Mouse (Mus musculus) lung, embryonic 14.5 days (tissue): ENCODE measurements around the gene Rasl10a. TPM values are rescaled to one million over a fixed set of nuclear protein-coding genes. Genes with fewer than 3 reads are reported as not detected.

Experiments used
- ATAC-seq: fragments of 200-750 bp; cut with Nextera tagmentation; 2 replicates; pipeline ENCODE4 v1.8.0; 2017; ENCODE audit warnings: mild to moderate bottlenecking, moderate TSS enrichment, moderate library complexity; ENCODE audit not compliant: insufficient read depth
- DNase-seq: peaks from one replicate; pipeline ENCODE4 v3.0.0-alpha.2; 2015
- H3K27ac ChIP-seq: fragments of 300-500 bp; sonication (generic); 2 replicates; pipeline ENCODE4 v1.5.1; 2014; ENCODE audit warnings: low read depth, mild to moderate bottlenecking, moderate library complexity
- H3K27me3 ChIP-seq: fragments of 300-500 bp; sonication (generic); 2 replicates; pipeline ENCODE4 v1.6.1; 2014; ENCODE audit warnings: low read length, control low read depth; ENCODE audit not compliant: insufficient read depth
- H3K36me3 ChIP-seq: fragments of 300-500 bp; sonication (generic); 2 replicates; pipeline ENCODE4 v1.6.1; 2014; ENCODE audit warnings: control low read depth; ENCODE audit not compliant: insufficient read depth
- H3K4me1 ChIP-seq: fragments of 300-500 bp; sonication (generic); 2 replicates; pipeline ENCODE4 v1.6.1; 2014; ENCODE audit warnings: antibody characterized with exemption, control low read depth; ENCODE audit not compliant: insufficient read depth
- H3K4me2 ChIP-seq: fragments of 300-500 bp; sonication (generic); 2 replicates; pipeline ENCODE4 v1.6.1; 2014; ENCODE audit warnings: mild to moderate bottlenecking
- H3K4me3 ChIP-seq: fragments of 300-500 bp; sonication (generic); 2 replicates; pipeline ENCODE4 v1.5.1; 2014; ENCODE audit warnings: low read depth, low read length
- H3K9ac ChIP-seq: fragments of 300-500 bp; sonication (generic); 2 replicates; pipeline ENCODE4 v1.6.1; 2014
- H3K9me3 ChIP-seq: fragments of 300-500 bp; sonication (generic); 2 replicates; pipeline ENCODE4 v1.6.1; 2016; ENCODE audit warnings: low read depth, low read length, control low read depth
- CTCF ChIP-seq: IDR thresholded peaks from 2 replicates; pipeline ENCODE4 v1.5.1; 2016; ENCODE audit warnings: antibody characterized with exemption, low read depth
- WGBS: fragments of 180-500 bp; shearing (Covaris S2); extraction: QIAGEN DNeasy Blood & Tissue Kit; methylation state at CpG from one replicate; pipeline ENCODE4 v1.1.7; 2014; 5-methylcytosine and 5-hydroxymethylcytosine counted together
- polyA plus RNA-seq: library from polyadenylated mRNA; unstranded; fragments of >200 nt; fragmentation: Nextera tagmentation; extraction: Ambion mirVana; gene quantifications from 2 replicates; pipeline ENCODE4 v1.2.1, GENCODE M21; 2014

Rasl10a gene
- polyA plus RNA-seq, 1 experiment from 2014 or later = 0.75 TPM

- WGBS = 88% methylated on average over 5 of the region's 5 CpGs
- DNase-seq (no peak), ATAC-seq (no peak)
- H3K9me3 ChIP-seq = no peaks in the 10 kb centered on the region
- no peak overlapping the region for H3K27ac ChIP-seq
- TF ChIP-seq CTCF = no peak
- H3K9ac ChIP-seq = no peak overlapping the region
- no peak overlapping the region for H3K4me3 ChIP-seq
- H3K36me3 ChIP-seq = peaks cover 54% of the 10 kb centered on the region
- no peaks in the 10 kb centered on the region for H3K27me3 ChIP-seq
- H3K4me2 ChIP-seq = no peak overlapping the region
- H3K4me1 ChIP-seq = no peaks in the 10 kb centered on the region
These were observed 17.3 kb upstream of the Rasl10a start for GRCm38 (mm10) chr11:5040585-5040984.

GRCm38 (mm10) chr11:5041144-5041780 lies 16.7 kb upstream of the Rasl10a start:
- no peaks in the 10 kb centered on the region for H3K9me3 ChIP-seq
- H3K9ac ChIP-seq = no peak overlapping the region
- no peaks in the 10 kb centered on the region for H3K4me1 ChIP-seq
- no peak overlapping the region for H3K4me3 ChIP-seq
- no peak overlapping the region for H3K27ac ChIP-seq
- H3K36me3 ChIP-seq = peaks cover 47% of the 10 kb centered on the region
- no peaks in the 10 kb centered on the region for H3K27me3 ChIP-seq
- DNase-seq (no peak), ATAC-seq (no peak)
- WGBS = 58% methylated on average over 18 of the region's 18 CpGs
- TF ChIP-seq CTCF = no peak
- H3K4me2 ChIP-seq = no peak overlapping the region

- DNase-seq (no peak), ATAC-seq (no peak)
- H3K4me2 ChIP-seq = no peak overlapping the region
- no peak for TF ChIP-seq CTCF
- no peaks in the 10 kb centered on the region for H3K9me3 ChIP-seq
- H3K9ac ChIP-seq = no peak overlapping the region
- no peaks in the 10 kb centered on the region for H3K4me1 ChIP-seq
- 80% methylated on average over 8 of the region's 8 CpGs for WGBS
- H3K27ac ChIP-seq = no peak overlapping the region
- H3K4me3 ChIP-seq = no peak overlapping the region
- peaks cover 32% of the 10 kb centered on the region for H3K36me3 ChIP-seq
- no peaks in the 10 kb centered on the region for H3K27me3 ChIP-seq
These were observed 15.1 kb upstream of the Rasl10a start for GRCm38 (mm10) chr11:5042645-5043381.

- ATAC-seq = no peak
- 41% methylated on average over 12 of the region's 12 CpGs for WGBS
- no peak overlapping the region for H3K27ac ChIP-seq
- TF ChIP-seq CTCF = no peak
- H3K4me2 ChIP-seq = no peak overlapping the region
- no peak overlapping the region for H3K4me3 ChIP-seq
- H3K9me3 ChIP-seq = no peaks in the 10 kb centered on the region
- peaks cover 16% of the 10 kb centered on the region for H3K36me3 ChIP-seq
- DNase-seq = no peak
- no peaks in the 10 kb centered on the region for H3K4me1 ChIP-seq
- H3K27me3 ChIP-seq = no peaks in the 10 kb centered on the region
- no peak overlapping the region for H3K9ac ChIP-seq
These were observed 11.5 kb upstream of the Rasl10a start for GRCm38 (mm10) chr11:5046321-5046926.

- Histone ChIP-seq H3K9ac (no peak overlapping the region), H3K27ac (no peak overlapping the region), H3K9me3 (no peaks in the 10 kb centered on the region), H3K4me3 (no peak overlapping the region), H3K4me2 (no peak overlapping the region), H3K4me1 (no peaks in the 10 kb centered on the region), H3K27me3 (peaks cover 17% of the 10 kb centered on the region), H3K36me3 (no peaks in the 10 kb centered on the region)
- WGBS = 76% methylated on average over 10 of the region's 10 CpGs
- TF ChIP-seq CTCF = no peak
- no peak for DNase-seq
- no peak for ATAC-seq
These were observed 6.3 kb upstream of the Rasl10a start for GRCm38 (mm10) chr11:5051629-5052028.

GRCm38 (mm10) chr11:5052200-5052854 lies 5.6 kb upstream of the Rasl10a start:
- DNase-seq = no peak
- Histone ChIP-seq H3K4me1 (no peaks in the 10 kb centered on the region), H3K9ac (no peak overlapping the region), H3K27me3 (peaks cover 24% of the 10 kb centered on the region), H3K9me3 (no peaks in the 10 kb centered on the region), H3K27ac (no peak overlapping the region), H3K4me3 (no peak overlapping the region), H3K4me2 (no peak overlapping the region), H3K36me3 (no peaks in the 10 kb centered on the region)
- WGBS = 63% methylated on average over 10 of the region's 10 CpGs
- no peak for ATAC-seq
- no peak for TF ChIP-seq CTCF

- H3K4me3 ChIP-seq = no peak overlapping the region
- H3K27me3 ChIP-seq = peaks cover 41% of the 10 kb centered on the region
- WGBS = 83% methylated on average over 14 of the region's 14 CpGs
- DNase-seq = no peak
- no peak for ATAC-seq
- H3K9ac ChIP-seq = no peak overlapping the region
- no peaks in the 10 kb centered on the region for H3K36me3 ChIP-seq
- H3K4me1 ChIP-seq = no peaks in the 10 kb centered on the region
- no peak overlapping the region for H3K4me2 ChIP-seq
- no peaks in the 10 kb centered on the region for H3K9me3 ChIP-seq
- TF ChIP-seq CTCF = no peak
- H3K27ac ChIP-seq = no peak overlapping the region
These were observed 3.8 kb upstream of the Rasl10a start for GRCm38 (mm10) chr11:5054151-5054550.
